Mouse (Mus musculus): ENCODE measurements around the gene Gm8020. TPM values are rescaled to one million over a fixed set of nuclear protein-coding genes. Genes with fewer than 3 reads are reported as not detected.
"Not testable (repeated sequence)": the region's sequence is repeated elsewhere in the genome, so short reads cannot be mapped to it uniquely, and the experiment has no call there.

Gene Gm8020
- not detected for polyA plus RNA-seq (2012; fragmentation: generic; extraction: Trizol)
- long read RNA-seq, experiment 1: 0 reads
- long read RNA-seq, experiment 2: 0 reads

- not testable (repeated sequence) for H3K79me2 ChIP-seq (ENCODE audit: control insufficient read depth, insufficient read depth)
Measured at GRCm38 (mm10) chr14:42502249-42502648, at the start of gene Gm8020. Gene Gm8020 (minus strand): TSS chr14:42502349.

GRCm38 (mm10) chr14:42543170-42543701 is 41.1 kb upstream of the Gm8020 start:
- H3K4me3 ChIP-seq (ENCODE audit: insufficient read depth, poor library complexity, severe bottlenecking); H3K79me3 ChIP-seq (ENCODE audit: low read depth); H3K79me2 ChIP-seq (ENCODE audit: control insufficient read depth, insufficient read depth); H3K27me3 ChIP-seq (ENCODE audit: control insufficient read depth, insufficient read depth, insufficient read length); H3K36me3 ChIP-seq (ENCODE audit: control insufficient read depth, insufficient read depth); H3ac ChIP-seq (ENCODE audit: control insufficient read depth, insufficient read length, low read depth): not testable (repeated sequence)

More at GRCm38 (mm10) chr14:42502249-42502648, at the start of gene Gm8020:
- not testable (repeated sequence) for H3K36me3 ChIP-seq (ENCODE audit: control insufficient read depth, insufficient read depth); H3K4me3 ChIP-seq (ENCODE audit: insufficient read depth, poor library complexity, severe bottlenecking); H3K27me3 ChIP-seq (ENCODE audit: control insufficient read depth, insufficient read depth, insufficient read length); H3ac ChIP-seq (ENCODE audit: control insufficient read depth, insufficient read length, low read depth); H3K79me3 ChIP-seq (ENCODE audit: low read depth)

DNA sequence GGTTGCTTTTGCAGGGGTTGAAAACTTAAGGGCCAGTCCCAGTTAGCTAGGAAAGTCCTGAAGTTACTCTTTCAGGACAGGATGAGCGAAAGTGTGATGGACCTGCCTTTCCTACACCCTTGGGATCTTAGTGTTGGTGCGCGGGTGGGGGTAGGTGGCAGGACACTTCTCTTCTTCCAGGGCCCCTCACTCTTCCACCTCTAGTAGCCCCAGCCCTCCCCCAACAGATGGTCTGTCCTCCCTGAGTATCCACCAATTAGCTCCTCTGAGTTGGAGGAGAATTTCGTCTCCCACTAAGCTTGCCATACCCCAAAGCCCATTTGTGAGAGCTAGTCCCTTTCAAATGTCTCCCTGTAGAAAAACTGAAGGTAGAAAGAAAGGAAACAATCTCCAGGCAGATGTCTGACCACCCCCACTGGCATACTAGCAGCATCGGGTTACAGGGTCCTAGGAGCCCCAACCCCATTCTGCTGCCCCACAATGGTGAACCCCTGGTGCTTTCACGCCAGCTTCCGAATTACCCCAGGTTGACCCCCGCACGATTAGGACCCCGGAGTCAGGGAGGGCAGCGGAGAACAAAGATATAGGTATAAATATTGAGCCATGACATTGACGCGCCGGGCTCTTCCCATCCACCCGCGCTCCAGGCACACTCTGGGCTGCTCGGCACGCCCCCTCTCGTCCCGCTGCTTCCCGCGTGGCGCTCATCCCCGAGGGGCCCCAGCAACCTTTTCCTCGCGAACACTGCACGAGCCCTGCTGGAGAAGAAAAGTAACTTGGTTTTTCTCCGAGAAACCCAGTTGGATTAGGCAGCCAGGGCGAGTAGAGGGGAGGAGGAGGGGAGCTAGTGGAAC is 40.4 kb upstream of the Gm8020 start:
- H3K4me3 ChIP-seq (ENCODE audit: insufficient read depth, poor library complexity, severe bottlenecking); H3ac ChIP-seq (ENCODE audit: control insufficient read depth, insufficient read length, low read depth): not testable (repeated sequence)

DNA sequence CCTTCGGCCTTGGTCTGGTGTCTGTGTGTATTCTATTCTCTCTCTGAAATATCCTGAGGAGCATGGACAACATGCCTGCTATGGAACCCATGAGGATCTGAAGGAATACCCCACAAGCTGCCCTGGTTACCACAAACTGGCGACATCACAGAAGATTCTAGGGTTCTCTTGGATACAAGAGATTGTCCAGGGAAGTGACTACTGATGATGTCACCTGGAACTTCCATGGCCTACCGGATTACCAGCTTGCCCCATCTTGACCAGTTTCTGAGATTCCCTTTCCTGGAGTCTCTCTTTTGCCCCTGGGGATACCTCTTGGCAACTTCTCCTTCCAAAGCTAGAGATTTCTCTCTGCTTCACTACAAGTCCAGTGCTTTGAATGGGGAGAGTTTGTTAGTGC is 22.0 kb upstream of the Gm8020 start, which contains the start of gene Gm8024:
Gene Gm8024, minus strand, starts transcription at position 101 of the 400 bp plus-strand sequence.
- H3K4me3 ChIP-seq (ENCODE audit: insufficient read depth, poor library complexity, severe bottlenecking); H3K79me3 ChIP-seq (ENCODE audit: low read depth); H3K27me3 ChIP-seq (ENCODE audit: control insufficient read depth, insufficient read depth, insufficient read length); H3K36me3 ChIP-seq (ENCODE audit: control insufficient read depth, insufficient read depth); H3ac ChIP-seq (ENCODE audit: control insufficient read depth, insufficient read length, low read depth); H3K79me2 ChIP-seq (ENCODE audit: control insufficient read depth, insufficient read depth): not testable (repeated sequence)

More for the DNA sequence above, 40.4 kb upstream of the Gm8020 start:
- H3K27me3 ChIP-seq (ENCODE audit: control insufficient read depth, insufficient read depth, insufficient read length); H3K79me3 ChIP-seq (ENCODE audit: low read depth); H3K36me3 ChIP-seq (ENCODE audit: control insufficient read depth, insufficient read depth); H3K79me2 ChIP-seq (ENCODE audit: control insufficient read depth, insufficient read depth): not testable (repeated sequence)

- H3K4me3 ChIP-seq (ENCODE audit: insufficient read depth, poor library complexity, severe bottlenecking); H3K36me3 ChIP-seq (ENCODE audit: control insufficient read depth, insufficient read depth); H3ac ChIP-seq (ENCODE audit: control insufficient read depth, insufficient read length, low read depth); H3K79me2 ChIP-seq (ENCODE audit: control insufficient read depth, insufficient read depth); H3K79me3 ChIP-seq (ENCODE audit: low read depth); H3K27me3 ChIP-seq (ENCODE audit: control insufficient read depth, insufficient read depth, insufficient read length): not testable (repeated sequence)
Measured at GRCm38 (mm10) chr14:42463581-42463980, 38.6 kb downstream of the Gm8020 start, which contains the start of gene Gm8011. Gene Gm8011 (plus strand): TSS chr14:42463881.

Other genes starting within 250 kb of the Gm8020 start
- not detected for gene Gm17026, start 242.3 kb downstream of the Gm8020 start, polyA plus RNA-seq (2012; fragmentation: generic; extraction: Trizol)
- not detected for gene Gm9611, start 205.0 kb downstream of the Gm8020 start, polyA plus RNA-seq (2012; fragmentation: generic; extraction: Trizol)
- not detected for gene Gm7995, start 192.1 kb downstream of the Gm8020 start, polyA plus RNA-seq (2012; fragmentation: generic; extraction: Trizol)
- not detected for gene Gm8005, start 62.7 kb downstream of the Gm8020 start, polyA plus RNA-seq (2012; fragmentation: generic; extraction: Trizol)
- not detected for gene Gm8011, start 38.5 kb downstream of the Gm8020 start, polyA plus RNA-seq (2012; fragmentation: generic; extraction: Trizol)
- not detected for gene Gm8024, start 21.9 kb upstream of the Gm8020 start, polyA plus RNA-seq (2012; fragmentation: generic; extraction: Trizol)
- gene Gm17124, start 97.5 kb upstream of the Gm8020 start, polyA plus RNA-seq (2012; fragmentation: generic; extraction: Trizol): not detected
- not detected for gene Gm3633, start 139.6 kb upstream of the Gm8020 start, polyA plus RNA-seq (2012; fragmentation: generic; extraction: Trizol)
- gene Gm10378, start 153.6 kb upstream of the Gm8020 start, polyA plus RNA-seq (2012; fragmentation: generic; extraction: Trizol): not detected

All from C2C12 (cell line).